Mouse (Mus musculus) embryonic facial prominence, embryonic 14.5 days (tissue): ENCODE data around the gene Als2. TPM values are rescaled to one million over a fixed set of nuclear protein-coding genes. Genes with fewer than 3 reads are reported as not detected.

Experiments used
- ATAC-seq: fragments of 200-750 bp; cut with Nextera tagmentation; 2 replicates; pipeline ENCODE4 v1.8.0; 2017; ENCODE audit warnings: low read depth, moderate number of reproducible peaks, moderate TSS enrichment
- DNase-seq: peaks from one replicate; pipeline ENCODE4 v3.0.0-alpha.2; 2015; ENCODE audit warnings: low spot score
- H3K27ac ChIP-seq: fragments of 300-500 bp; sonication (generic); replicated peaks from 2 replicates; pipeline ENCODE4 v1.5.1; 2014; ENCODE audit warnings: low read depth, mild to moderate bottlenecking, low read length, moderate library complexity
- H3K27me3 ChIP-seq: fragments of 300-500 bp; sonication (generic); replicated peaks from 2 replicates; pipeline ENCODE4 v1.6.1; 2014; ENCODE audit warnings: low read length; ENCODE audit not compliant: control insufficient read depth, insufficient read depth
- H3K36me3 ChIP-seq: fragments of 300-500 bp; sonication (generic); 2 replicates; pipeline ENCODE4 v1.6.1; 2014; ENCODE audit warnings: low read length, mixed read lengths; ENCODE audit not compliant: control insufficient read depth, insufficient read depth
- H3K4me1 ChIP-seq: fragments of 300-500 bp; sonication (generic); 2 replicates; pipeline ENCODE4 v1.6.1; 2014; ENCODE audit warnings: antibody characterized with exemption, low read length; ENCODE audit not compliant: control insufficient read depth, insufficient read depth
- H3K4me2 ChIP-seq: fragments of 300-500 bp; sonication (generic); 2 replicates; pipeline ENCODE4 v1.6.1; 2014; ENCODE audit warnings: low read depth, mild to moderate bottlenecking, low read length, moderate library complexity, mixed read lengths
- H3K4me3 ChIP-seq: fragments of 300-500 bp; sonication (generic); 2 replicates; pipeline ENCODE4 v1.5.1; 2014; ENCODE audit warnings: low read depth, mild to moderate bottlenecking, low read length
- H3K9ac ChIP-seq: fragments of 300-500 bp; sonication (generic); 2 replicates; pipeline ENCODE4 v1.6.1; 2014; ENCODE audit warnings: low read depth, mild to moderate bottlenecking, low read length, moderate library complexity, mixed read lengths
- H3K9me3 ChIP-seq: fragments of 300-500 bp; sonication (generic); 2 replicates; pipeline ENCODE4 v1.6.1; 2016; ENCODE audit warnings: low read length; ENCODE audit not compliant: control insufficient read depth
- whole genome bisulfite sequencing: fragments of 180-500 bp; shearing (Covaris S2); extraction: QIAGEN DNeasy Blood & Tissue Kit; methylation state at CpG from one replicate; pipeline ENCODE4 v1.1.7; 2014; 5-methylcytosine and 5-hydroxymethylcytosine counted together
- polyA plus RNA-seq: library from polyadenylated mRNA; unstranded; fragments of >200 nt; fragmentation: Nextera tagmentation; extraction: Ambion mirVana; gene quantifications from 2 replicates; pipeline ENCODE4 v1.2.1, GENCODE M21; 2014

The Als2 gene
- polyA plus RNA-seq, 1 experiment from 2014 or later = 9.3 TPM

GRCm38 (mm10) chr1:59119720-59120457, 117.1 kb downstream of the Als2 start, which contains the start of gene Tmem237:
Gene Tmem237 (minus strand): TSS chr1:59120408.
- Histone ChIP-seq H3K27ac (peak within 1 kb of the TSS; percentile 79), H3K27me3 (no peaks in the 10 kb centered on the region), H3K9ac (peak within 1 kb of the TSS; percentile 91), H3K4me1 (0 out of 2 replicates have a peak, but pooled peaks cover 3% of the 10 kb centered on the region), H3K4me3 (peak within 1 kb of the TSS; percentile 75), H3K36me3 (no peaks in the 10 kb centered on the region), H3K9me3 (no peaks in the 10 kb centered on the region), H3K4me2 (peak within 1 kb of the TSS; percentile 84)
- under 1% methylated on average over 34 of the region's 74 CpGs for WGBS
- ATAC-seq (peak; percentile 98), DNase-seq (peak; percentile 96)

Other genes with a start within 250 kb of the Als2 start
- gene C2cd6, start 142.3 kb downstream of the Als2 start, polyA plus RNA-seq = 2.9 TPM in 1 of 2 replicates, not detected in the other
- gene Tmem237, start 116.8 kb downstream of the Als2 start, polyA plus RNA-seq = 20.1 and 29.9 TPM in 2 replicates
- gene Mpp4, start 73.8 kb downstream of the Als2 start, polyA plus RNA-seq = 0.26 and 0.28 TPM in 2 replicates
- 1.3 and 1.4 TPM in 2 replicates for gene Cdk15, start 19.7 kb upstream of the Als2 start, polyA plus RNA-seq
- gene Fzd7, start 245.2 kb upstream of the Als2 start, polyA plus RNA-seq = 13.8 and 16.6 TPM in 2 replicates